Mouse (Mus musculus) heart, embryonic 12.5 days (tissue): ENCODE measurements around the gene Spats2. TPM values are rescaled to one million over a fixed set of nuclear protein-coding genes. Genes with fewer than 3 reads are reported as not detected.
A peak's percentile ranks its signal among the peaks of the same experiment; 100 is the strongest.
"Not testable (repeated sequence)": the region's sequence is repeated elsewhere in the genome, so short reads cannot be mapped to it uniquely, and the experiment has no call there.

Experiments
- ATAC-seq: fragments of 200-750 bp; cut with Nextera tagmentation; 2 replicates; pipeline ENCODE4 v1.8.0; 2017; ENCODE audit warnings: moderate TSS enrichment, moderate library complexity; ENCODE audit not compliant: insufficient number of reproducible peaks, low FRiP score
- H3K27ac ChIP-seq: fragments of 300-500 bp; sonication (generic); 2 replicates; pipeline ENCODE4 v1.5.1; 2016; ENCODE audit warnings: mild to moderate bottlenecking, moderate library complexity; ENCODE audit not compliant: poor library complexity, severe bottlenecking
- H3K27me3 ChIP-seq: fragments of 300-500 bp; sonication (generic); replicated peaks from 2 replicates; pipeline ENCODE4 v1.6.1; 2016; ENCODE audit warnings: mild to moderate bottlenecking, moderate library complexity
- H3K36me3 ChIP-seq: fragments of 300-500 bp; sonication (generic); 2 replicates; pipeline ENCODE4 v1.6.1; 2016; ENCODE audit warnings: mild to moderate bottlenecking, moderate library complexity
- H3K4me1 ChIP-seq: fragments of 300-500 bp; sonication (generic); replicated peaks from 2 replicates; pipeline ENCODE4 v1.6.1; 2016; ENCODE audit warnings: mild to moderate bottlenecking
- H3K4me2 ChIP-seq: fragments of 300-500 bp; sonication (generic); 2 replicates; pipeline ENCODE4 v1.6.1; 2016; ENCODE audit warnings: mild to moderate bottlenecking, moderate library complexity
- H3K4me3 ChIP-seq: fragments of 300-500 bp; sonication (generic); 2 replicates; pipeline ENCODE4 v1.5.1; 2016; ENCODE audit warnings: mild to moderate bottlenecking
- H3K9ac ChIP-seq: fragments of 300-500 bp; sonication (generic); 2 replicates; pipeline ENCODE4 v1.6.1; 2016; ENCODE audit warnings: mild to moderate bottlenecking, moderate library complexity
- H3K9me3 ChIP-seq: fragments of 300-500 bp; sonication (generic); replicated peaks from 2 replicates; pipeline ENCODE4 v1.6.1; 2016; ENCODE audit warnings: mild to moderate bottlenecking, moderate library complexity
- WGBS: fragments of 180-500 bp; shearing (Covaris S2); methylation state at CpG from one replicate; pipeline ENCODE4 v1.1.7; 2016; 5-methylcytosine and 5-hydroxymethylcytosine counted together
- polyA plus RNA-seq: library from polyadenylated mRNA; unstranded; fragments of >200 nt; fragmentation: Nextera tagmentation; extraction: Ambion mirVana; gene quantifications from 2 replicates; pipeline ENCODE4 v1.2.1, GENCODE M21; 2016

Gene Spats2
- polyA plus RNA-seq, 1 experiment from 2014 or later = 57.2 TPM

- Histone ChIP-seq H3K4me2 (peak within 1 kb of the TSS; percentile 83), H3K36me3 (peaks cover 20% of the 10 kb centered on the region), H3K9ac (peak within 1 kb of the TSS; percentile 79), H3K4me1 (peaks cover 57% of the 10 kb centered on the region), H3K4me3 (peak within 1 kb of the TSS; percentile 56), H3K27me3 (no peaks in the 10 kb centered on the region), H3K9me3 (no peaks in the 10 kb centered on the region), H3K27ac (peak within 1 kb of the TSS; percentile 99)
- ATAC-seq = peak; percentile 92
- under 1% methylated on average over 52 of the region's 52 CpGs for WGBS
These were observed 126.1 kb downstream of the Spats2 start, which contains the start of gene Mcrs1 for GRCm38 (mm10) chr15:99251626-99252380. Gene Mcrs1, minus strand, starts transcription at chr15:99251961.

- ATAC-seq = peak; percentile 37
- H3K4me1 ChIP-seq = peaks cover 50% of the 10 kb centered on the region
- peak overlapping the region; percentile 74 for H3K9ac ChIP-seq
- no peaks in the 10 kb centered on the region for H3K9me3 ChIP-seq
- peaks cover 12% of the 10 kb centered on the region for H3K36me3 ChIP-seq
- peak overlapping the region; percentile 56 for H3K4me3 ChIP-seq
- peak overlapping the region; percentile 83 for H3K4me2 ChIP-seq
- no peaks in the 10 kb centered on the region for H3K27me3 ChIP-seq
- WGBS = 4% methylated on average over 22 of the region's 22 CpGs
- H3K27ac ChIP-seq = peak overlapping the region; percentile 99
These were observed 126.9 kb downstream of the Spats2 start for GRCm38 (mm10) chr15:99252381-99253174.

- Histone ChIP-seq H3K4me1 (peaks cover 45% of the 10 kb centered on the region), H3K27ac (peak overlapping the region; percentile 99), H3K4me2 (peak overlapping the region; percentile 83)
- not testable (repeated sequence) for H3K27me3 ChIP-seq, H3K4me3 ChIP-seq, H3K9me3 ChIP-seq, ATAC-seq, H3K36me3 ChIP-seq, H3K9ac ChIP-seq
- WGBS = 46% methylated on average over 2 of the region's 2 CpGs
These were observed 127.4 kb downstream of the Spats2 start for GRCm38 (mm10) chr15:99253175-99253479.

DNA sequence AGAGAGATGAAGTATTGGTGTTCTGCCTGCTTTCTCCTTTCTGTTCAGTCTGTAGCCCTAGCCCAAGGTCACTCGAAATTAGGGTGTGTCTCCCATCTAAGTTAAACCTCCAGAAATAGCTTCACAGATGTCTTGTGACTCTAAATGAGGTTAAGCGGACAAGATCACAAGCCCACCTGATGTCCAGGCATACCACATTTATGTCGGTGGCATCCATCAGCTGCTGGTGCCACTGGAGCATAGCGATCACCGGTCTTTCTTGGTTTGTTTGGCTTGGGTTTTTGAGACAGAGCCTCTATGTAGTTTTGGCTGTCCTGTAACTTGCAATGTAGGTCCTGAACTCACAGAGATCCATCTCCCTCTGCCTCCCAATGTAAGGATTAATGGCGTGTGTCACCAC is 128.1 kb downstream of the Spats2 start:
- H3K27me3 ChIP-seq = no peaks in the 10 kb centered on the region
- H3K4me1 ChIP-seq = peaks cover 39% of the 10 kb centered on the region
- no peak overlapping the region for H3K9ac ChIP-seq
- H3K9me3 ChIP-seq = no peaks in the 10 kb centered on the region
- no peak overlapping the region for H3K4me3 ChIP-seq
- no peak overlapping the region for H3K4me2 ChIP-seq
- H3K36me3 ChIP-seq = 0 out of 2 replicates have a peak, but pooled peaks cover 1% of the 10 kb centered on the region
- H3K27ac ChIP-seq = no peak overlapping the region
- ATAC-seq = no peak
- WGBS = 94% methylated on average over 6 of the region's 6 CpGs

GRCm38 (mm10) chr15:99254477-99255005 is 128.8 kb downstream of the Spats2 start:
- WGBS = 71% methylated on average over 2 of the region's 2 CpGs
- no peaks in the 10 kb centered on the region for H3K27me3 ChIP-seq
- H3K36me3 ChIP-seq = no peaks in the 10 kb centered on the region
- peaks cover 37% of the 10 kb centered on the region for H3K4me1 ChIP-seq
- H3K9me3 ChIP-seq = no peaks in the 10 kb centered on the region
- H3K9ac ChIP-seq = no peak overlapping the region
- no peak for ATAC-seq
- peak overlapping the region; percentile 36 for H3K27ac ChIP-seq
- H3K4me3 ChIP-seq = no peak overlapping the region
- H3K4me2 ChIP-seq = no peak overlapping the region

DNA sequence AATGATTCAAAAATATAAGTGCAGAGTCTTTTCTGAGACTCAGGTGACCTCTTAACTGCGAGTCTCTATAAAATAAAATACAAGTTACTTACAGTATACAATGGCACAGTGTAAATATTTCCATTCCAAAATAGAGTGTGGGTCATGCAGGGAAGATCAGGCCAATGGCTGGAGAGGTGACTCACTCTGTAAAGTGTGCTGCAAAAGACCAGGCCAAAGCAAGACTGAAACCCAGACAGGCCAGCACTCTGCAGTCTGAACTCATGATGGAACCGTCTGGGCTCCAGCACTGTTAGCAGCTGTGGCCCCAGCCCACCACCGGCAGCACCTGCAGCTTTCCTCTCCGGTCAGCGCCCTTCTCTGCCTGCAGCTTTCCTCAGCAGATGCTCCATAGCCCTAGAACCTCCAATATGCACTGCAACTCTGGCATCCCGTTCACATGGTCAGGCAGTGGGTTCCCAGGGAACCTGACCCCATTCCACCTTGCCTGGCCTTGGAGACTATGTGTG is 129.6 kb downstream of the Spats2 start:
- H3K36me3 ChIP-seq = no peaks in the 10 kb centered on the region
- no peak overlapping the region for H3K4me3 ChIP-seq
- peaks cover 34% of the 10 kb centered on the region for H3K4me1 ChIP-seq
- no peaks in the 10 kb centered on the region for H3K9me3 ChIP-seq
- no peak overlapping the region for H3K4me2 ChIP-seq
- 77% methylated on average over 6 of the region's 6 CpGs for WGBS
- 0 out of 2 replicates have a peak overlapping the region, but pooled peaks have one; percentile 9 for H3K9ac ChIP-seq
- no peak overlapping the region for H3K27ac ChIP-seq
- ATAC-seq = no peak
- no peaks in the 10 kb centered on the region for H3K27me3 ChIP-seq

DNA sequence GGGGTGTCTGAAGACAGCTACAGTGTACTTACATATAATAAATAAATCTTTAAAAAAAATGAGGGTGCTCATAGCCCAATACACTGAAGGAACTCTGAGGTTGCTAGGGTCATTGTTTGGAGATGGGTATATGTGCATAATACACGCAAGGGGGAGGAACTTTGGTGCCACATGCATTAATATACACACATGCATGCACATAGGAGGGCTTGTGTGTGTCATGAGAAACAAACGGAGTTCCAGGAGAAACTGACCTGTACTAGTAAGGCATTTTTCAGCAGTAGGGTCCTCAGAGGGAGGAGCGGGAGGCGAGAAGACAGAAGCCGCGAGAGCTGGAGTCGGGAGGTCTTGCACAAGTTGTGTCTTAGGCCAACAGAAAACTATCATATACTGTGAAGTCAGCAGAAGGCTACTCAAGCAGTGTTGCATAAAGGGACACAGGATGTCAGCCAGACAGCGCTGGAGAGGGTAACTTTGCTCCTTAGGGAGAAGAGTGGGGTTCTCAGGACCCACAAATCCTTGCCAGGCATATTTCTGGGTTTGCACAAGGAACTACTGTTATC is 133.5 kb downstream of the Spats2 start:
- WGBS = 63% methylated on average over 8 of the region's 8 CpGs
- Histone ChIP-seq H3K36me3 (no peaks in the 10 kb centered on the region), H3K27me3 (no peaks in the 10 kb centered on the region), H3K27ac (peak overlapping the region; percentile 62; the same call in 1 of the 2 replicates), H3K9me3 (no peaks in the 10 kb centered on the region), H3K9ac (peak overlapping the region; percentile 22; the same call in 1 of the 2 replicates), H3K4me1 (peaks cover 19% of the 10 kb centered on the region), H3K4me3 (peak overlapping the region; percentile 12; the same call in 1 of the 2 replicates), H3K4me2 (peak overlapping the region; percentile 57)
- peak; percentile 63 for ATAC-seq

- Histone ChIP-seq H3K4me2 (peak overlapping the region; percentile 57), H3K27ac (peak overlapping the region; percentile 62; the same call in 1 of the 2 replicates)
- WGBS = 2% methylated on average over 7 of the region's 10 CpGs
These were observed 134.1 kb downstream of the Spats2 start for GRCm38 (mm10) chr15:99259730-99260252.

DNA sequence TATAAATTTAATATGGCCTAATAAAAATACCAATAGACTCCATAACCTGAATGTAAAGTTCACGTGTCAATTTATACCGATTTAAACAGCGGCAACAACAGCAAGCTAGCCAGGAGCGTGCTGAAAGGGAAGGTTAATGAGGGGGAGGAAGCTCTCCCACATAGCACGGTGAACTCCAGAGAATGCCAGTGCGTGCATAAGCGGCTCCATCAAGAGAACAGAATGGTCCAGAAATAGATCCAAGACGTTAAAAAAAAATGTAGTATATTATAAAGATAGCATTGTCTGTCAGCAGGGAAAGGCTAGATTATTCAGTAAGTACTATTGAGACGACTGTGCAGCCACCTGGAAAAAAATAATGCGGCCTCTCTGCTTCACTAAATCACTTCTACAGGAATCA is 137.0 kb downstream of the Spats2 start:
- H3K9me3 ChIP-seq = no peaks in the 10 kb centered on the region
- no peak overlapping the region for H3K9ac ChIP-seq
- H3K4me3 ChIP-seq = no peak overlapping the region
- H3K36me3 ChIP-seq = no peaks in the 10 kb centered on the region
- H3K27me3 ChIP-seq = no peaks in the 10 kb centered on the region
- peaks cover 18% of the 10 kb centered on the region for H3K4me1 ChIP-seq
- ATAC-seq = no peak
- no peak overlapping the region for H3K27ac ChIP-seq
- H3K4me2 ChIP-seq = no peak overlapping the region
- WGBS = 46% methylated on average over 10 of the region's 10 CpGs

More at GRCm38 (mm10) chr15:99259730-99260252, 134.1 kb downstream of the Spats2 start:
- H3K9me3 ChIP-seq = no peaks in the 10 kb centered on the region
- H3K9ac ChIP-seq = peak overlapping the region; percentile 22; the same call in 1 of the 2 replicates
- peak overlapping the region; percentile 31 for H3K4me3 ChIP-seq
- H3K36me3 ChIP-seq = no peaks in the 10 kb centered on the region
- H3K4me1 ChIP-seq = peaks cover 19% of the 10 kb centered on the region
- H3K27me3 ChIP-seq = no peaks in the 10 kb centered on the region
- ATAC-seq = peak; percentile 66
